8 mouse cellular contexts compared by ENCODE assay signal in genomic region chr14:54253741-54254291, GRCm38 (mm10). TPM values are rescaled to one million over a fixed set of nuclear protein-coding genes. Genes with fewer than 3 reads are reported as not detected.
DNase-seq lines count a peak whose midpoint lies in the region; ATAC-seq lines count a peak whose summit lies in the region.

Gene Dad1, minus strand, starts transcription at chr14:54254104.
Gene Abhd4, plus strand, starts transcription at chr14:54254188.

- H3K9ac ChIP-seq in intestine, embryonic 14.5 days (ENCODE audit: low read length): peak within 1 kb of the TSS; percentile 75

- peak within 1 kb of the TSS; percentile 70 for H3K27ac ChIP-seq in intestine, embryonic 14.5 days (ENCODE audit: low read depth)

- under 1% methylated on average over 39 of the region's 39 CpGs for WGBS in intestine, embryonic 14.5 days

- ATAC-seq in intestine, embryonic 14.5 days (replicated peaks; ENCODE audit: low FRiP score, low TSS enrichment, low read depth): peak; percentile 100

- no peaks in the 10 kb centered on the region for H3K27me3 ChIP-seq in intestine, embryonic 14.5 days (replicated peaks; ENCODE audit: control insufficient read depth, insufficient read depth, low read length)

- H3K36me3 ChIP-seq in intestine, embryonic 14.5 days (ENCODE audit: control insufficient read depth, insufficient read depth, low read length): no peaks in the 10 kb centered on the region

- intact Hi-C loops in left cerebral cortex, postnatal 14 days (cut with DNase I): loop anchor here (5.0 kb wide), 1 partner anchor 108 kb away; the partner anchor contains the start of gene Oxa1l

- DNase-seq in adrenal gland, adult 18-20 months (ENCODE audit: low spot score in 2 of 2): peak; percentile 97 to 98
- DNase-seq in embryo, embryonic 11 days: peak; percentile 97
- peak; percentile 98 for DNase-seq in gastrocnemius, postnatal 25 days
- peak; percentile 96 for DNase-seq in intestine, embryonic 14.5 days (ENCODE audit: low spot score)
- DNase-seq in left cerebral cortex, postnatal 14 days (ENCODE audit: low spot score in 2 of 2): peak; percentile 98 to 99
- peak; percentile 97 for DNase-seq in mesoderm, embryonic 11.5 days (ENCODE audit: low read depth, low spot score)
- peak; percentile 97 to 98 for DNase-seq in right cerebral cortex, postnatal 36 days (ENCODE audit: low spot score in 2 of 2)
- peak; percentile 96 for DNase-seq in yolk sac, embryonic 10.5 days (ENCODE audit: low spot score)

- H3K4me1 ChIP-seq in intestine, embryonic 14.5 days (replicated peaks; ENCODE audit: control insufficient read depth, insufficient read depth, low read length): peaks cover 41% of the 10 kb centered on the region

- H3K4me2 ChIP-seq in intestine, embryonic 14.5 days (ENCODE audit: low read length): peak within 1 kb of the TSS; percentile 76

- H3K9me3 ChIP-seq in intestine, embryonic 14.5 days (ENCODE audit: control insufficient read depth, low read length): no peaks in the 10 kb centered on the region

- peak within 1 kb of the TSS; percentile 77 for H3K4me3 ChIP-seq in intestine, embryonic 14.5 days (ENCODE audit: low read depth, low read length)

RNA-seq across cellular contexts. Expression of gene Dad1, which starts in this region (rescaled TPM):
- 100 to 1,000 TPM; 381 to 382 TPM for total RNA-seq in adrenal gland, adult 18-20 months (2021)
- 10 to 100 TPM; 61.6 to 75.4 TPM for total RNA-seq in gastrocnemius, postnatal 25 days (2021)
- polyA plus RNA-seq in intestine, embryonic 14.5 days (2014; fragmentation: Nextera tagmentation; extraction: Ambion mirVana): 414 and 449 TPM in 2 replicates
- total RNA-seq in left cerebral cortex, postnatal 14 days (2021): 100 to 1,000 TPM; 118 to 127 TPM

RNA-seq across cellular contexts. Expression of gene Abhd4, which starts in this region (rescaled TPM):
- 100 to 1,000 TPM; 463 to 735 TPM for total RNA-seq in adrenal gland, adult 18-20 months (2021)
- 10 to 100 TPM; 17.6 to 17.9 TPM for total RNA-seq in gastrocnemius, postnatal 25 days (2021)
- 46.9 and 53.5 TPM in 2 replicates for polyA plus RNA-seq in intestine, embryonic 14.5 days (2014; fragmentation: Nextera tagmentation; extraction: Ambion mirVana)
- 10 to 100 TPM; 50.3 to 51.0 TPM for total RNA-seq in left cerebral cortex, postnatal 14 days (2021)

Comparison
In these comparisons a context has a peak if more than half of its experiments do, and no peak if none do; other contexts are left out.
1. Peak in every context shown above with its lines: DNase-seq, ATAC-seq, H3K4me3 ChIP-seq and H3K27ac ChIP-seq.
2. RNA of gene Abhd4 (total RNA-seq): 463 to 735 TPM in adrenal gland, adult 18-20 months; 50.3 to 51.0 TPM in left cerebral cortex, postnatal 14 days and 17.6 to 17.9 TPM in gastrocnemius, postnatal 25 days; every median in the first group is over 4 times any median in the second.